Mouse (Mus musculus) midbrain, embryonic 11.5 days (tissue): Measurements from ENCODE around the gene Spint3. TPM values are rescaled to one million over a fixed set of nuclear protein-coding genes. Genes with fewer than 3 reads are reported as not detected.

Experiments
- ATAC-seq: fragments of 200-750 bp; cut with Nextera tagmentation; 2 replicates; pipeline ENCODE4 v1.8.0; 2017; ENCODE audit warnings: moderate TSS enrichment, moderate library complexity; ENCODE audit not compliant: low FRiP score
- DNase-seq: peaks from one replicate; pipeline ENCODE4 v3.0.0; 2015; ENCODE audit warnings: low spot score; ENCODE audit errors: missing footprints
- H3K27ac ChIP-seq: fragments of 300-500 bp; sonication (generic); 2 replicates; pipeline ENCODE4 v1.5.1; 2014; ENCODE audit warnings: low read depth, low read length
- H3K27me3 ChIP-seq: fragments of 300-500 bp; sonication (generic); 2 replicates; pipeline ENCODE4 v1.6.1; 2014; ENCODE audit warnings: mild to moderate bottlenecking, low read length, moderate library complexity, mixed read lengths; ENCODE audit not compliant: control insufficient read depth, insufficient read depth
- H3K36me3 ChIP-seq: fragments of 300-500 bp; sonication (generic); 2 replicates; pipeline ENCODE4 v1.6.1; 2014; ENCODE audit warnings: mild to moderate bottlenecking, low read length, moderate library complexity, mixed read lengths; ENCODE audit not compliant: control insufficient read depth, insufficient read depth
- H3K4me1 ChIP-seq: fragments of 300-500 bp; sonication (generic); 2 replicates; pipeline ENCODE4 v1.6.1; 2014; ENCODE audit warnings: low read length; ENCODE audit not compliant: control insufficient read depth, insufficient read depth
- H3K4me2 ChIP-seq: fragments of 300-500 bp; sonication (generic); 2 replicates; pipeline ENCODE4 v1.6.1; 2014; ENCODE audit warnings: mild to moderate bottlenecking, moderate library complexity
- H3K4me3 ChIP-seq: fragments of 300-500 bp; sonication (generic); 2 replicates; pipeline ENCODE4 v1.5.1; 2014; ENCODE audit warnings: low read depth, low read length
- H3K9ac ChIP-seq: fragments of 300-500 bp; sonication (generic); 2 replicates; pipeline ENCODE4 v1.6.1; 2014; ENCODE audit warnings: low read length
- H3K9me3 ChIP-seq: fragments of 300-500 bp; sonication (generic); 2 replicates; pipeline ENCODE4 v1.6.1; 2016; ENCODE audit warnings: low read length; ENCODE audit not compliant: control insufficient read depth
- WGBS: fragments of 180-500 bp; shearing (Covaris S2); extraction: QIAGEN DNeasy Blood & Tissue Kit; methylation state at CpG from one replicate; pipeline ENCODE4 v1.1.7; 2014; 5-methylcytosine and 5-hydroxymethylcytosine counted together
- polyA plus RNA-seq: library from polyadenylated mRNA; unstranded; fragments of >200 nt; fragmentation: Nextera tagmentation; extraction: Ambion mirVana; gene quantifications from 2 replicates; pipeline ENCODE4 v1.2.1, GENCODE M21; 2014

Gene Spint3
- polyA plus RNA-seq, 1 experiment from 2014 or later: not detected

GRCm38 (mm10) chr2:164521841-164522240, 51.4 kb downstream of the Spint3 start:
- Histone ChIP-seq H3K27me3 (no peaks in the 10 kb centered on the region; the same call in 1 of the 2 replicates), H3K4me3 (no peak overlapping the region), H3K27ac (no peak overlapping the region), H3K4me2 (no peak overlapping the region), H3K36me3 (no peaks in the 10 kb centered on the region), H3K9me3 (no peaks in the 10 kb centered on the region), H3K4me1 (no peaks in the 10 kb centered on the region), H3K9ac (no peak overlapping the region)
- no peak for DNase-seq
- ATAC-seq: no peak
- 20% methylated on average over 11 of the region's 11 CpGs for WGBS

- ATAC-seq (0 out of 2 replicates have a peak, but pooled peaks have one; percentile 33), DNase-seq (peak; percentile 86)
- H3K27ac ChIP-seq: no peak overlapping the region
- no peaks in the 10 kb centered on the region; the same call in 1 of the 2 replicates for H3K27me3 ChIP-seq
- H3K9ac ChIP-seq: no peak overlapping the region
- 17% methylated on average over 3 of the region's 3 CpGs for WGBS
- no peak overlapping the region for H3K4me2 ChIP-seq
- H3K4me3 ChIP-seq: no peak overlapping the region
- no peaks in the 10 kb centered on the region for H3K9me3 ChIP-seq
- H3K36me3 ChIP-seq: no peaks in the 10 kb centered on the region
- H3K4me1 ChIP-seq: no peaks in the 10 kb centered on the region
Measured at GRCm38 (mm10) chr2:164520782-164521181, 52.5 kb downstream of the Spint3 start.

Other genes with a start within 250 kb of the Spint3 start
- not detected in 2 replicates for gene Svs5, start 240.7 kb downstream of the Spint3 start, polyA plus RNA-seq
- 0.37 and 0.52 TPM in 2 replicates for gene Slpi, start 184.4 kb downstream of the Spint3 start, polyA plus RNA-seq
- gene Rbpjl, start 170.3 kb downstream of the Spint3 start, polyA plus RNA-seq: not detected in 2 replicates
- gene Matn4, start 168.3 kb downstream of the Spint3 start, polyA plus RNA-seq: 0.10 and 0.23 TPM in 2 replicates
- gene Sdc4, start 129.6 kb downstream of the Spint3 start, polyA plus RNA-seq: 9.7 and 9.9 TPM in 2 replicates
- gene Sys1, start 116.5 kb downstream of the Spint3 start, polyA plus RNA-seq: 62.0 and 63.6 TPM in 2 replicates
- 4.7 and 5.0 TPM in 2 replicates for gene Gm20458, start 112.5 kb downstream of the Spint3 start, polyA plus RNA-seq
- not detected in 2 replicates for gene Trp53tg5, start 99.7 kb downstream of the Spint3 start, polyA plus RNA-seq
- 3.1 and 3.4 TPM in 2 replicates for gene Dbndd2, start 87.4 kb downstream of the Spint3 start, polyA plus RNA-seq
- gene Pigt, start 75.9 kb downstream of the Spint3 start, polyA plus RNA-seq: 48.1 and 51.9 TPM in 2 replicates
- gene Wfdc2, start 11.0 kb downstream of the Spint3 start, polyA plus RNA-seq: 15.4 and 21.7 TPM in 2 replicates
- not detected in 2 replicates for gene Wfdc6a, start 12.0 kb upstream of the Spint3 start, polyA plus RNA-seq
- gene Eppin, start 20.1 kb upstream of the Spint3 start, polyA plus RNA-seq: not detected in 2 replicates
- gene Wfdc6b, start 40.1 kb upstream of the Spint3 start, polyA plus RNA-seq: not detected in 2 replicates
- not detected in 2 replicates for gene Wfdc8, start 40.2 kb upstream of the Spint3 start, polyA plus RNA-seq
- gene Wfdc16, start 65.3 kb upstream of the Spint3 start, polyA plus RNA-seq: not detected in 2 replicates
- gene Wfdc10, start 82.6 kb upstream of the Spint3 start, polyA plus RNA-seq: not detected in 2 replicates
- not detected in 2 replicates for gene Wfdc9, start 83.1 kb upstream of the Spint3 start, polyA plus RNA-seq
- not detected in 2 replicates for gene Wfdc11, start 100.6 kb upstream of the Spint3 start, polyA plus RNA-seq
- gene Wfdc13, start 111.6 kb upstream of the Spint3 start, polyA plus RNA-seq: 0.21 TPM in 1 of 2 replicates, not detected in the other
- not detected in 2 replicates for gene Spint4, start 125.0 kb upstream of the Spint3 start, polyA plus RNA-seq
- not detected in 2 replicates for gene Spint5, start 141.8 kb upstream of the Spint3 start, polyA plus RNA-seq
- 0.66 and 0.85 TPM in 2 replicates for gene Wfdc3, start 172.5 kb upstream of the Spint3 start, polyA plus RNA-seq
- gene Dnttip1, start 172.5 kb upstream of the Spint3 start, polyA plus RNA-seq: 75.9 and 82.5 TPM in 2 replicates
- 520 and 544 TPM in 2 replicates for gene Ube2c, start 196.4 kb upstream of the Spint3 start, polyA plus RNA-seq
- gene Tnnc2, start 206.5 kb upstream of the Spint3 start, polyA plus RNA-seq: not detected in 2 replicates
- gene Snx21, start 212.4 kb upstream of the Spint3 start, polyA plus RNA-seq: 10.4 and 11.7 TPM in 2 replicates
- gene Acot8, start 231.4 kb upstream of the Spint3 start, polyA plus RNA-seq: 10.2 and 12.6 TPM in 2 replicates
- gene Zswim3, start 231.6 kb upstream of the Spint3 start, polyA plus RNA-seq: 11.4 and 12.6 TPM in 2 replicates
- 22.0 and 23.2 TPM in 2 replicates for gene Zswim1, start 249.2 kb upstream of the Spint3 start, polyA plus RNA-seq